Mouse (Mus musculus) testis, postnatal 14 days (tissue): Measurements from ENCODE around the gene Gins2.

ENCODE experiments used
- DNase-seq: peaks from one replicate; pipeline ENCODE4 v3.0.0; 2021; ENCODE audit warnings: low spot score

Gene Gins2

GRCm38 (mm10) chr8:120599504-120599903 lies 10.4 kb upstream of the Gins2 start:
- DNase-seq: peak; percentile 69

GRCm38 (mm10) chr8:120598579-120598978 lies 9.5 kb upstream of the Gins2 start:
- DNase-seq: no peak

- no peak for DNase-seq
Measured at GRCm38 (mm10) chr8:120595963-120596362, 6.9 kb upstream of the Gins2 start.

GRCm38 (mm10) chr8:120594571-120594970 lies 5.5 kb upstream of the Gins2 start:
- DNase-seq: peak; percentile 70

- no peak for DNase-seq
Measured at GRCm38 (mm10) chr8:120591587-120592292, 2.6 kb upstream of the Gins2 start.

- peak; percentile 53 for DNase-seq
Measured at GRCm38 (mm10) chr8:120589921-120590320, 817 bp upstream of the Gins2 start.

- no peak for DNase-seq
Measured at GRCm38 (mm10) chr8:120585521-120585920, 3.6 kb downstream of the Gins2 start.

- DNase-seq: no peak
Measured at GRCm38 (mm10) chr8:120581811-120582210, 7.3 kb downstream of the Gins2 start.

GRCm38 (mm10) chr8:120581329-120581728 lies 7.8 kb downstream of the Gins2 start:
- DNase-seq: no peak

- no peak for DNase-seq
Measured at GRCm38 (mm10) chr8:120580336-120581000, 8.6 kb downstream of the Gins2 start.

GRCm38 (mm10) chr8:120577821-120578220 lies 11.3 kb downstream of the Gins2 start:
- no peak for DNase-seq

- no peak for DNase-seq
Measured at GRCm38 (mm10) chr8:120575801-120576200, 13.3 kb downstream of the Gins2 start.

GRCm38 (mm10) chr8:120574941-120575340 lies 14.2 kb downstream of the Gins2 start:
- no peak for DNase-seq

GRCm38 (mm10) chr8:120573866-120574265 lies 15.2 kb downstream of the Gins2 start:
- no peak for DNase-seq

- DNase-seq: no peak
Measured at GRCm38 (mm10) chr8:120572534-120572933, 16.6 kb downstream of the Gins2 start.

- DNase-seq: no peak
Measured at GRCm38 (mm10) chr8:120571561-120571960, 17.5 kb downstream of the Gins2 start.

- DNase-seq: no peak
Measured at GRCm38 (mm10) chr8:120569939-120570715, 19.0 kb downstream of the Gins2 start.

GRCm38 (mm10) chr8:120569123-120569522 lies 20.0 kb downstream of the Gins2 start:
- no peak for DNase-seq

GRCm38 (mm10) chr8:120568164-120568798 lies 20.8 kb downstream of the Gins2 start:
- DNase-seq: no peak

GRCm38 (mm10) chr8:120567731-120568130 lies 21.4 kb downstream of the Gins2 start:
- DNase-seq: no peak

GRCm38 (mm10) chr8:120566681-120567080 lies 22.4 kb downstream of the Gins2 start:
- no peak for DNase-seq

GRCm38 (mm10) chr8:120565151-120565711 lies 23.9 kb downstream of the Gins2 start:
- no peak for DNase-seq
